Mouse (Mus musculus) hindbrain, embryonic 11.5 days (tissue): Measurements from ENCODE around the gene Usp49. TPM values are rescaled to one million over a fixed set of nuclear protein-coding genes. Genes with fewer than 3 reads are reported as not detected.
"Not testable (repeated sequence)": the region's sequence is repeated elsewhere in the genome, so short reads cannot be mapped to it uniquely, and the experiment has no call there.

ENCODE experiments used
- ATAC-seq: fragments of 200-750 bp; cut with Nextera tagmentation; 2 replicates; pipeline ENCODE4 v1.8.0; 2017; ENCODE audit warnings: mild to moderate bottlenecking, moderate TSS enrichment, moderate library complexity; ENCODE audit not compliant: low FRiP score
- DNase-seq: peaks from one replicate; pipeline ENCODE4 v3.0.0-alpha.2; 2015; ENCODE audit warnings: low spot score
- H3K27ac ChIP-seq: fragments of 300-500 bp; sonication (generic); 2 replicates; pipeline ENCODE4 v1.5.1; 2014; ENCODE audit warnings: mild to moderate bottlenecking, low read depth, low read length
- H3K27me3 ChIP-seq: fragments of 300-500 bp; sonication (generic); 2 replicates; pipeline ENCODE4 v1.6.1; 2014; ENCODE audit warnings: mild to moderate bottlenecking, low read length, moderate library complexity, mixed read lengths; ENCODE audit not compliant: control insufficient read depth, insufficient read depth
- H3K36me3 ChIP-seq: fragments of 300-500 bp; sonication (generic); 2 replicates; pipeline ENCODE4 v1.6.1; 2014; ENCODE audit warnings: mild to moderate bottlenecking, low read length, moderate library complexity, mixed read lengths; ENCODE audit not compliant: control insufficient read depth, insufficient read depth
- H3K4me1 ChIP-seq: fragments of 300-500 bp; sonication (generic); replicated peaks from 2 replicates; pipeline ENCODE4 v1.6.1; 2014; ENCODE audit warnings: low read length, mixed read lengths; ENCODE audit not compliant: control insufficient read depth, insufficient read depth
- H3K4me2 ChIP-seq: fragments of 300-500 bp; sonication (generic); replicated peaks from 2 replicates; pipeline ENCODE4 v1.6.1; 2014; ENCODE audit warnings: mild to moderate bottlenecking, low read depth, low read length
- H3K4me3 ChIP-seq: fragments of 300-500 bp; sonication (generic); 2 replicates; pipeline ENCODE4 v1.5.1; 2014; ENCODE audit warnings: low read depth, low read length
- H3K9ac ChIP-seq: fragments of 300-500 bp; sonication (generic); 2 replicates; pipeline ENCODE4 v1.6.1; 2014; ENCODE audit warnings: low read depth, low read length
- H3K9me3 ChIP-seq: fragments of 300-500 bp; sonication (generic); 2 replicates; pipeline ENCODE4 v1.6.1; 2016; ENCODE audit warnings: low read length; ENCODE audit not compliant: control insufficient read depth
- WGBS: fragments of 180-500 bp; shearing (Covaris S2); extraction: QIAGEN DNeasy Blood & Tissue Kit; methylation state at CpG from one replicate; pipeline ENCODE4 v1.1.7; 2014; 5-methylcytosine and 5-hydroxymethylcytosine counted together
- polyA plus RNA-seq: library from polyadenylated mRNA; unstranded; fragments of >200 nt; fragmentation: Nextera tagmentation; extraction: Ambion mirVana; gene quantifications from 2 replicates; pipeline ENCODE4 v1.2.1, GENCODE M21; 2014

The Usp49 gene
- polyA plus RNA-seq, 1 experiment from 2014 or later: 9.1 TPM

DNA sequence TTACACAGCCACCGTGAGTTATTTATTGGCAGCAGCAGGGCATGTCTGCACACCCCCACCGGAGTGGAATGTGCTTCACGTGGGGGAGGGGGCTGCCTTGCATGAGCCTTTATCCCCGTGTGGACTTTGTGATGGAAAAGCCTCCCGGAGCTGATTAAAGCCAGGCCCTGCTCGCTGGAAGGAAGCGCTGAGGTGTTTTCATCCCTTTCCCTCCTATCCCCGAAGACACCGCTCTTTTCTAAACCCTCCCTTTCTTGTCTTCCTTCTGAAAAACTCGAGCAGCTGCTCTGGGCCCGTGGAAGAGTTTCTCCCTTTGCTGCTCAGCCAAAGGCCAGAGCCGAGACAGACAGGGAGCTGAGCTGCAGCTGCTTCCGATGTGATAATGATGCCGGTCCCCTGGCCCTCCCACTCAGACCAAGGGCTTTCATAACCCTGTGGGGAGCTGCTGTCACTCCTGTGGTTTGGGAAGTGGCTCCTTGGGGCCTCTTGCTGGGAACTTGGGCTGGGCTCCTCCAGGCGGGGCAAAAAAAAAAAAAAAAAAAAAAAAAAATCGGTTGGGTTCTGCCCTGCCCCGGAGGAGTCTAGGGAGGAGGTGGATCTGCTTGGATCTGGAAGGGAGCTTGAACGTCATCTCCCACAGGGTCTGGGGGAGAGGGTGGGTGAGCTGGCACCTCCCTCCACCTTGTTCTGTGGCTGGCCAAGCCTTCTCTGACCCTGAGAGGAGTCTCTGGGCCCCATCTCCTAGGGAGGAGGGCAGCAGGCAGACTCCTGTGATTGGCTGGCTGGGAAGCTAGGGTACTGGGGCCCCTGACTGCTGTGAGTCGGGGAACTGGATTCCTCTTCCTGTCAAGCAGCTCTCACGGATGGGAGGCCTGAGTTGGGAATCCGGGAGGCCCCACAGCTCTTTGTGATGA, 35.0 kb upstream of the Usp49 start:
- peak; percentile 68 for ATAC-seq

DNA sequence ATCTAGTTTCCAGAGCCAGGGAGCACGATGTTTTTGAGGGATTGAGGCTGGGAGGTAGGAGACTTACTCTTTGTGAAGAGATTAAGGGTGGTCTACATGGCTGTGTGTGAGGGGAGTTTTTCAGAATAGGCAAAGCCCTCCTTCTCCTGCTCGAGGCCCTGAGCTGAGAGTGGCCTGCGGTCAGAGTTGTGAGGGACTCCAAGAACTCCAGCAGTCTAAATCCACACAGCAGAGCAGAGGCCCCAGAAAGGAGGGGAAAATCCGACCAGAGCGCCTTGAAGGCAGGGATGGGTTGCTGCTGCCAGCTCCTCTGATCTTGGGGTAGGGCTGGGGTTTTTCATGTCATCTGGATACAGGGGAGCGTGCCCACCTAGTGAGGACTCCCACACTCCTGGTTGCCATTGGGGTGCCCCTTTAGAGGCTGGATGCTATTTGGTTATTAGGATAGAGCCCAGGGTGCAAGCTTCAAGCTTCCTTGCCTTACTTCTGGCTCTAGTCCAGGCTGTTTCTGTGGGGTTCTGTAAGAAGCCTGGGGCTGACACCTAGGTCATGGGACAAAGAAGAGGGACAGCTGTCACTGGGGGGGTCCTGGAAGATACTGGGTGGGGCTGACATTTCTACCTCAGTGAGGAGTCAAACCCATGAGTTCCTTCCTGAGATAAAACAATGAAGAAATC, 34.2 kb upstream of the Usp49 start:
- no peaks in the 10 kb centered on the region for H3K36me3 ChIP-seq
- 19% methylated on average over 6 of the region's 6 CpGs for WGBS
- H3K4me1 ChIP-seq: peaks cover 13% of the 10 kb centered on the region
- no peaks in the 10 kb centered on the region for H3K27me3 ChIP-seq
- peak overlapping the region; percentile 78 for H3K4me2 ChIP-seq
- peak overlapping the region; percentile 65 for H3K4me3 ChIP-seq
- H3K9me3 ChIP-seq: no peaks in the 10 kb centered on the region
- peak overlapping the region; percentile 92 for H3K27ac ChIP-seq
- ATAC-seq (0 out of 2 replicates have a peak, but pooled peaks have one; percentile 1), DNase-seq (no peak)
- H3K9ac ChIP-seq: peak overlapping the region; percentile 64

More for the DNA sequence above, 35.0 kb upstream of the Usp49 start:
- peak overlapping the region; percentile 92 for H3K27ac ChIP-seq
- DNase-seq: peak; percentile 71
- peak overlapping the region; percentile 78 for H3K4me2 ChIP-seq
- peak overlapping the region; percentile 64 for H3K9ac ChIP-seq
- peak overlapping the region; percentile 65 for H3K4me3 ChIP-seq
- under 1% methylated on average over 21 of the region's 21 CpGs for WGBS
- no peaks in the 10 kb centered on the region for H3K9me3 ChIP-seq
- no peaks in the 10 kb centered on the region for H3K27me3 ChIP-seq
- no peaks in the 10 kb centered on the region for H3K36me3 ChIP-seq
- H3K4me1 ChIP-seq: peaks cover 13% of the 10 kb centered on the region

DNA sequence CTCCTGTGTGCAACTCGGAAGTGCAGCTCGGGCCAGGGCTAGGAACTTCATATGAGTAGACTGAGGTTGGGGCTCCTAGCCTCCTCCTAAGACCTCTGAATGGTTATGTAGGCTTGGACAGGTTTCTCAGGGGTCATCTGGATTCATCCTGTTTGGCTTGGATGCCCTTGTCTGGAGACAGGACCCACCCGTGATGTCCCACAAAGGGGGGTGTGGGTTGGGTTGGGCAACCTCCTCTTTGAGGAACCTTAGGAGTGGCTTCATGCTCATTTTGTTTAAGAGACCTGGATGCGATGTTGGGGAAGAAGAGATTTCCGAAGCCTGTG, 33.7 kb upstream of the Usp49 start:
- H3K4me3 ChIP-seq: no peak overlapping the region
- ATAC-seq: no peak

DNA sequence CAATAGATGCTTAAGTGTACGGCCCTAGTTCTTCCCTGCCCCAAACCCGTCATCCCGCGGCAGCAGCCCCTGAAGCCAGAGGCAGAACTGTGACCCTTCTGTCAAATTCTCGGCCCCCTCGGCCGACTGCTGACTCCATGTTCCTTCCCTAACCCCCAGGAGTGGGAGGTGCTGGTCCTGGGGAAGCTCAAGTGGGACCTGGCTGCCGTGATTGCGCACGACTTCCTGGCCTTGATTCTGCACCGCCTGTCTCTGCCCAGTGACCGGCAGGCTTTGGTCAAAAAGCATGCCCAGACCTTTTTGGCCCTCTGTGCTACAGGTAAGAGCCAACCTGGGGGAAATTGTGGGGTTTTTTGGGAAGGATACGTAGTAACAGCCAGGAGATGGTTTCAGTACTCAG, 33.2 kb upstream of the Usp49 start:
- H3K27me3 ChIP-seq: no peaks in the 10 kb centered on the region
- peaks cover 13% of the 10 kb centered on the region for H3K4me1 ChIP-seq
- no peak overlapping the region for H3K27ac ChIP-seq
- H3K4me3 ChIP-seq: no peak overlapping the region
- DNase-seq: no peak
- WGBS: 78% methylated on average over 13 of the region's 13 CpGs
- H3K9me3 ChIP-seq: no peaks in the 10 kb centered on the region
- 0 out of 2 replicates have a peak overlapping the region, but pooled peaks have one; percentile 2 for H3K4me2 ChIP-seq
- no peaks in the 10 kb centered on the region for H3K36me3 ChIP-seq
- ATAC-seq: no peak
- H3K9ac ChIP-seq: no peak overlapping the region

More for the DNA sequence above, 33.7 kb upstream of the Usp49 start:
- Histone ChIP-seq H3K27me3 (no peaks in the 10 kb centered on the region), H3K36me3 (no peaks in the 10 kb centered on the region), H3K9me3 (no peaks in the 10 kb centered on the region), H3K4me1 (peaks cover 13% of the 10 kb centered on the region), H3K27ac (peak overlapping the region; percentile 92), H3K4me2 (peak overlapping the region; percentile 78; the same call in 1 of the 2 replicates), H3K9ac (peak overlapping the region; percentile 64; the same call in 1 of the 2 replicates)
- WGBS: 73% methylated on average over 5 of the region's 5 CpGs
- no peak for DNase-seq

DNA sequence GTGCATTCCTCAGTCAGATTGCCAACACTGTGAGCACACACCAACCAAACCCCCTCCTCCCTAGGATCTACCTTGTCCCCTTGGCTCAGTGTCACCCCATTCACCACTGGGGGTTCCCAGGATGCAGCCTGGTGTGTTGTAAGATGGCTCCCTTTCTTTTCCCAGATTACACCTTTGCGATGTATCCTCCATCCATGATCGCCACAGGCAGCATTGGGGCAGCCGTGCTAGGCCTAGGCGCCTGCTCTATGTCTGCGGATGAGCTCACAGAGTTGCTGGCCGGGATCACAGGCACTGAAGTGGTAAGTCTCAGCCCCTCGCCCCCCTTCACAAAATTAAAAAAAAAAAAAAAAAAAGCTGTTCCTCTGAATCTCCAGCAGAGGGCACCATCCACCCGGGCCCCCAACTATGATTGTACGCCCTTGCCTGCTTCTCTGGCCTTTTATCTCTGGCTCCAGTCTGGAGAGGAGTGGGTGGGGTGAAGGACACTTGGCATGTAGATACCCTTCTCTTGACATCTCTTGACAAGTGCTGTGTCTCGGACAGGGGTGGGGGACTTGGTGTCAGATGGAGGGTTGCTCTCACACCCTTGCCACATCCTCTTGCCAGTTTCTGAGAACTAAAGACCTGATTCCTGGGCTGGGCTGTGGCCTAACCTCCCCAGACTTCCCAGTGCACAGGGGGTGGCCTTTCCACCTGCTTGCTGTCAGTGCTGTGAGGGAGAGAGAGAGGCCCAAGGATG, 32.5 kb upstream of the Usp49 start:
- Histone ChIP-seq H3K27ac (no peak overlapping the region), H3K9ac (0 out of 2 replicates have a peak overlapping the region, but pooled peaks have one; percentile 27), H3K4me3 (no peak overlapping the region), H3K36me3 (no peaks in the 10 kb centered on the region), H3K4me2 (no peak overlapping the region), H3K27me3 (no peaks in the 10 kb centered on the region), H3K4me1 (peaks cover 13% of the 10 kb centered on the region), H3K9me3 (no peaks in the 10 kb centered on the region)
- DNase-seq: peak; percentile 68
- no peak for ATAC-seq
- whole genome bisulfite sequencing: 29% methylated on average over 10 of the region's 10 CpGs

DNA sequence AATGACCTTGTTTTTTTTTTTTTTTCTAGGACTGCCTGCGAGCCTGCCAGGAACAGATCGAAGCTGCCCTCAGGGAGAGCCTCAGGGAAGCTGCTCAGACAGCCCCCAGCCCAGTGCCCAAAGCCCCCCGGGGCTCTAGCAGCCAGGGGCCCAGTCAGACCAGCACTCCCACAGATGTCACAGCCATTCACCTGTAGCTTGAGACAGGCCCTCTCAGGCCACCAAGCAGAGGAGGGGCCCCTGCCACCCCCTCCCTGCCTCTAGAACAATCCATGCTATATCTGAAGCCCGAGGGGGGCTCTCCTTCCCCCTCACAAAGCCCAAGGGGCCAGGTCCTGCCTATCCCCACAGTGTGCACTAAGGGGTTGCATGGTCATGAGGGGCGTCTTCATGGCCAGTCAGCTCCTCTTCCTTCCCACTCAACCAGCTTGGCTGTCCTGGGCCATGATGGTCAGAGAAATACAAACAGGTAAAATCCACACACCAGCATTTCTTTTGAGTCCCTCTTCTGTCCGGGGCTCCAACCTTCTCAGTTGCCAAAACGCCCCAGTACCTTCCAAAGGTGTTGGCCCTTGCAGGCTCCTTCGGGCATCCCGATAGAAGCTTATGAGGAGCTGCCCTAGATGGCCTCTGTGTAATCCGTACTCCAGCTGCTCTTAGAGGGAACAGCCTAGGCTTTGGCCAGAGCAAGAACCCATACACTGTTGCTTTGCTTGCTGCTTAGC, 31.7 kb upstream of the Usp49 start:
- not testable (repeated sequence) for H3K27me3 ChIP-seq, DNase-seq, H3K36me3 ChIP-seq, H3K9me3 ChIP-seq, H3K4me2 ChIP-seq, H3K9ac ChIP-seq, H3K4me3 ChIP-seq, ATAC-seq, H3K27ac ChIP-seq
- WGBS: 84% methylated on average over 10 of the region's 10 CpGs
- H3K4me1 ChIP-seq: peaks cover 13% of the 10 kb centered on the region

DNA sequence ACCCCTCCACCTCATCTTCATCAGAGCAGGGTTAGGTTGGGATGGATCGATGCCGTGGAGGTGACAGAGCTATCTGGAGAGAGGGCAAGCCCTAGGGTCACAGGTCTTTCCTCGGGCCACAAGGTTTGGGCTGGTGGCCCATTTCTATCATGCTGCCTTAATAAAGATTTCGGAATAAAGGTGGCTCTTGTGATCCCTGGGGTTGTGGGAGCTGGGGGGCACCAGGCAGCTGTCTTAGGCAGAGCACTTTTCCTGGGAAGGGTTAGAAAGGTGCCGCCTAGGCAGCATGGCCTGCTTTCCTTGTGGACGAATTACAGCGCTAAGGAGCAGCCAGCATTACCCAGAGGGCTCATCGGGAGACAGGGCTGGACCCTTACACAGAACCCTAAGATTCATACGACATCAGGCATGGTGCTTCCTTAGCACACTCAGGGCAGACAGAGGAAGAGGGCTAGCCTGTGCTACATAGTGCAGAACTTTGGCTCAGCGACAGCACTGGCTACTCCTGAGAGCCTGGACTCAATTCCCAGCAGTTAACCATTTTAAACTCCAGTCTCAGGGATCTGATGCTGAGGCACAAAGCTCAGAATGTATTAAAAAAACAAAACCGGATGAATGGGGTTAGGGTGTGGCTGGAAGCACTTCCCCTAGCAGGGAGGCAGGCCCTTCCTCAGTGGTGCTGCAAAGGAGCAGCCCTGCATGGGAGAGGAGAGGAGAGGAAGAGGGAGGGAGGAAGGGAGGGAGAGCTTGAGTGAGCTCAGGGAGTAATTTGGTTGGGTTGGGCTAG, 30.8 kb upstream of the Usp49 start:
- H3K4me3 ChIP-seq: no peak overlapping the region
- no peak overlapping the region for H3K27ac ChIP-seq
- no peaks in the 10 kb centered on the region for H3K36me3 ChIP-seq
- DNase-seq (peak; percentile 6), ATAC-seq (no peak)
- H3K9me3 ChIP-seq: no peaks in the 10 kb centered on the region
- WGBS: 80% methylated on average over 11 of the region's 11 CpGs
- no peak overlapping the region for H3K9ac ChIP-seq
- H3K4me2 ChIP-seq: no peak overlapping the region
- no peaks in the 10 kb centered on the region for H3K27me3 ChIP-seq
- peaks cover 13% of the 10 kb centered on the region for H3K4me1 ChIP-seq
